Mouse (Mus musculus) stomach, postnatal 0 days (tissue): ENCODE data around the gene Cdx2. TPM values are rescaled to one million over a fixed set of nuclear protein-coding genes. Genes with fewer than 3 reads are reported as not detected.

Experiments
- ATAC-seq: fragments of 200-750 bp; cut with Nextera tagmentation; 2 replicates; pipeline ENCODE4 v1.8.0; 2017; ENCODE audit not compliant: low FRiP score, low TSS enrichment
- DNase-seq: peaks from one replicate; pipeline ENCODE4 v3.0.0-alpha.2; 2016; ENCODE audit warnings: low spot score
- H3K27ac ChIP-seq: fragments of 300-500 bp; sonication (generic); replicated peaks from 2 replicates; pipeline ENCODE4 v1.5.1; 2014; ENCODE audit warnings: mild to moderate bottlenecking, control low read depth
- H3K27me3 ChIP-seq: fragments of 300-500 bp; sonication (generic); 2 replicates; pipeline ENCODE4 v1.6.1; 2014; ENCODE audit warnings: low read length; ENCODE audit not compliant: control insufficient read depth, insufficient read depth
- H3K36me3 ChIP-seq: fragments of 300-500 bp; sonication (generic); 2 replicates; pipeline ENCODE4 v1.6.1; 2014; ENCODE audit warnings: low read length, mixed read lengths; ENCODE audit not compliant: control insufficient read depth, insufficient read depth
- H3K4me1 ChIP-seq: fragments of 300-500 bp; sonication (generic); replicated peaks from 2 replicates; pipeline ENCODE4 v1.6.1; 2014; ENCODE audit warnings: antibody characterized with exemption; ENCODE audit not compliant: control insufficient read depth, insufficient read depth
- H3K4me2 ChIP-seq: fragments of 300-500 bp; sonication (generic); replicated peaks from 2 replicates; pipeline ENCODE4 v1.6.1; 2014; ENCODE audit warnings: low read depth, mild to moderate bottlenecking, control low read depth, moderate library complexity
- H3K4me3 ChIP-seq: fragments of 300-500 bp; sonication (generic); 2 replicates; pipeline ENCODE4 v1.5.1; 2014; ENCODE audit warnings: low read depth, low read length, control low read depth
- H3K9ac ChIP-seq: fragments of 300-500 bp; sonication (generic); 2 replicates; pipeline ENCODE4 v1.6.1; 2014; ENCODE audit warnings: mild to moderate bottlenecking, low read length, control low read depth, mixed read lengths
- H3K9me3 ChIP-seq: fragments of 300-500 bp; sonication (generic); 2 replicates; pipeline ENCODE4 v1.6.1; 2016; ENCODE audit warnings: low read length; ENCODE audit not compliant: control insufficient read depth
- CTCF ChIP-seq: IDR thresholded peaks from 2 replicates; pipeline ENCODE4 v1.5.1; 2016; ENCODE audit warnings: antibody characterized with exemption, low read depth, mild to moderate bottlenecking, moderate library complexity
- EP300 ChIP-seq: optimal IDR thresholded peaks from 2 replicates; pipeline ENCODE3; 2016; ENCODE audit warnings: antibody characterized with exemption
- WGBS: fragments of 180-500 bp; shearing (Covaris S2); extraction: QIAGEN DNeasy Blood & Tissue Kit; methylation state at CpG from one replicate; pipeline ENCODE4 v1.1.7; 2014; 5-methylcytosine and 5-hydroxymethylcytosine counted together
- polyA plus RNA-seq: library from polyadenylated mRNA; unstranded; fragments of >200 nt; fragmentation: Nextera tagmentation; extraction: Ambion mirVana; gene quantifications from 2 replicates; pipeline ENCODE4 v1.2.1, GENCODE M21; 2015

The Cdx2 gene
- polyA plus RNA-seq, 1 experiment from 2014 or later: 0.06 TPM

GRCm38 (mm10) chr5:147293127-147293910, 13.8 kb downstream of the Cdx2 start:
- Histone ChIP-seq H3K36me3 (no peaks in the 10 kb centered on the region), H3K9me3 (no peaks in the 10 kb centered on the region), H3K9ac (no peak overlapping the region), H3K27ac (no peak overlapping the region; the same call in 1 of the 2 replicates), H3K27me3 (peaks cover 5% of the 10 kb centered on the region; the same call in 1 of the 2 replicates), H3K4me3 (no peak overlapping the region), H3K4me1 (no peaks in the 10 kb centered on the region), H3K4me2 (0 out of 2 replicates have a peak overlapping the region, but pooled peaks have one; percentile 12)
- DNase-seq: peak; percentile 92
- ATAC-seq: peak; percentile 84
- WGBS: 21% methylated on average over 18 of the region's 18 CpGs
- TF ChIP-seq CTCF: peak; percentile 96
- no peak for TF ChIP-seq EP300

GRCm38 (mm10) chr5:147292506-147293120, 14.5 kb downstream of the Cdx2 start:
- TF ChIP-seq EP300: no peak
- TF ChIP-seq CTCF: no peak
- Histone ChIP-seq H3K27ac (peak overlapping the region; percentile 50; the same call in 1 of the 2 replicates), H3K9ac (no peak overlapping the region), H3K27me3 (peaks cover under 1% of the 10 kb centered on the region; the same call in 1 of the 2 replicates), H3K4me3 (no peak overlapping the region), H3K9me3 (no peaks in the 10 kb centered on the region), H3K4me2 (0 out of 2 replicates have a peak overlapping the region, but pooled peaks have one; percentile 9), H3K4me1 (no peaks in the 10 kb centered on the region), H3K36me3 (no peaks in the 10 kb centered on the region)
- peak; percentile 69 for ATAC-seq
- 25% methylated on average over 13 of the region's 13 CpGs for WGBS
- peak; percentile 50 for DNase-seq

- H3K4me3 ChIP-seq: no peak overlapping the region
- H3K27me3 ChIP-seq: no peaks in the 10 kb centered on the region; the same call in 1 of the 2 replicates
- DNase-seq (no peak), ATAC-seq (0 out of 2 replicates have a peak, but pooled peaks have one; percentile 9)
- peak overlapping the region; percentile 50; the same call in 1 of the 2 replicates for H3K27ac ChIP-seq
- H3K36me3 ChIP-seq: no peaks in the 10 kb centered on the region
- 0 out of 2 replicates have a peak overlapping the region, but pooled peaks have one; percentile 9 for H3K4me2 ChIP-seq
- H3K4me1 ChIP-seq: no peaks in the 10 kb centered on the region
- TF ChIP-seq EP300 (no peak), CTCF (no peak)
- WGBS: 15% methylated on average over 16 of the region's 16 CpGs
- no peaks in the 10 kb centered on the region for H3K9me3 ChIP-seq
- H3K9ac ChIP-seq: no peak overlapping the region
Measured at GRCm38 (mm10) chr5:147291764-147292505, 15.1 kb downstream of the Cdx2 start.

- H3K4me3 ChIP-seq: no peak overlapping the region
- WGBS: 73% methylated on average over 4 of the region's 4 CpGs
Measured at GRCm38 (mm10) chr5:147284365-147284764, 22.7 kb downstream of the Cdx2 start.

GRCm38 (mm10) chr5:147277547-147277925, 29.5 kb downstream of the Cdx2 start:
- 6% methylated on average over 13 of the region's 13 CpGs for WGBS
- H3K4me1 ChIP-seq: no peaks in the 10 kb centered on the region
- H3K27me3 ChIP-seq: peaks cover 18% of the 10 kb centered on the region; the same call in 1 of the 2 replicates
- H3K4me2 ChIP-seq: no peak overlapping the region
- ATAC-seq: no peak
- H3K36me3 ChIP-seq: no peaks in the 10 kb centered on the region
- no peak for TF ChIP-seq CTCF
- TF ChIP-seq EP300: no peak
- no peak overlapping the region for H3K4me3 ChIP-seq
- H3K9me3 ChIP-seq: no peaks in the 10 kb centered on the region
- DNase-seq: no peak
- H3K27ac ChIP-seq: no peak overlapping the region
- no peak overlapping the region for H3K9ac ChIP-seq

More at GRCm38 (mm10) chr5:147284365-147284764, 22.7 kb downstream of the Cdx2 start:
- TF ChIP-seq EP300: no peak
- peak; percentile 32; the same call in 1 of the 2 replicates for TF ChIP-seq CTCF
- H3K4me2 ChIP-seq: no peak overlapping the region
- H3K36me3 ChIP-seq: no peaks in the 10 kb centered on the region
- H3K4me1 ChIP-seq: no peaks in the 10 kb centered on the region
- H3K9me3 ChIP-seq: no peaks in the 10 kb centered on the region
- DNase-seq: no peak
- no peak overlapping the region for H3K9ac ChIP-seq
- H3K27me3 ChIP-seq: no peaks in the 10 kb centered on the region; the same call in 1 of the 2 replicates
- ATAC-seq: no peak
- H3K27ac ChIP-seq: no peak overlapping the region
